Mouse (Mus musculus) kidney, adult 8-10 months (tissue): ENCODE measurements at regions not wholly inside any gene's neighbourhood (a gene's known extent, or its start where the extent isn't known, plus 50 kb on each side); places are given as distances from the start of the nearest gene placed in this dataset.

Source experiments
- DNase-seq, 2 experiments: peaks; one replicate each; pipeline ENCODE4 v3.0.0; 2022

- no peak for DNase-seq
These were observed 201.6 kb upstream of the 4930452B06Rik start for GRCm38 (mm10) chr14:8867641-8868040.

GRCm38 (mm10) chr14:8851572-8851971 lies 185.5 kb upstream of the 4930452B06Rik start:
- DNase-seq = no peak

- no peak for DNase-seq
These were observed 184.2 kb upstream of the 4930452B06Rik start for GRCm38 (mm10) chr14:8850208-8850607.

- no peak for DNase-seq
These were observed 167.5 kb upstream of the 4930452B06Rik start for GRCm38 (mm10) chr14:8833516-8833915.

GRCm38 (mm10) chr14:8800217-8800616 lies 134.2 kb upstream of the 4930452B06Rik start:
- DNase-seq = peak; percentile 0 to 3

- no peak for DNase-seq
These were observed 123.3 kb upstream of the 4930452B06Rik start for GRCm38 (mm10) chr14:8789348-8789747.

- DNase-seq = no peak
These were observed 94.5 kb upstream of the 4930452B06Rik start for GRCm38 (mm10) chr14:8760541-8760940.

GRCm38 (mm10) chr14:8736831-8737230 lies 70.8 kb upstream of the 4930452B06Rik start:
- DNase-seq = no peak

- DNase-seq = no peak
These were observed 67.2 kb upstream of the 4930452B06Rik start for GRCm38 (mm10) chr14:8733261-8733660.

- DNase-seq = peak in 1 of 2 experiments; percentile 3
These were observed 61.3 kb upstream of the 4930452B06Rik start for GRCm38 (mm10) chr14:8727364-8727763.
